Mouse (Mus musculus) CD4-positive, CD25-positive, alpha-beta regulatory T cell, adult 2 months (primary cell): ENCODE measurements around the gene Gse1.

ENCODE experiments used
- DNase-seq: peaks from one replicate; pipeline ENCODE4 v3.0.0-alpha.2; 2012; ENCODE audit warnings: low read depth, low spot score

Gene Gse1

GRCm38 (mm10) chr8:120448131-120448530 lies 219.9 kb downstream of the Gse1 start:
- DNase-seq = no peak

DNA sequence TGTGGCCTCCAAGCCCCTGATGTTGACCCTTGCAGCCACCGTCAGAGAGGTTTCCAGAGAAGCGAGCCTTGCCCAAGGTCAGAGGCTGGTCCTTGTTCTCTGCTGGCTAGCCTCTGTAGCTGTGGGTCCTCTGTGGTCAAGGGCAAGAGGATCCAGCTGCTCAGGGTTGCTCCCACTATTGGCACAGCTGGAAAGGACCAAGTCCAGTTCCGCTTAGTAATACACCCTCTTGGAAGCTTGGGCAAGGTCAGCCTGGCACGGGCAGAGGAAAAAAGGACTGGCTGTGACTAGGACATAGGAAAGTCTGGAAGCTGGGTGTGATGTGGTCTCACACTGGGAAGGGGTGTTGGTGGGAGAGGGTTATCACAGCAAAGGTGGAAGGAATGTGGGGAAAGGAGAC lies 220.9 kb downstream of the Gse1 start:
- DNase-seq = no peak

DNA sequence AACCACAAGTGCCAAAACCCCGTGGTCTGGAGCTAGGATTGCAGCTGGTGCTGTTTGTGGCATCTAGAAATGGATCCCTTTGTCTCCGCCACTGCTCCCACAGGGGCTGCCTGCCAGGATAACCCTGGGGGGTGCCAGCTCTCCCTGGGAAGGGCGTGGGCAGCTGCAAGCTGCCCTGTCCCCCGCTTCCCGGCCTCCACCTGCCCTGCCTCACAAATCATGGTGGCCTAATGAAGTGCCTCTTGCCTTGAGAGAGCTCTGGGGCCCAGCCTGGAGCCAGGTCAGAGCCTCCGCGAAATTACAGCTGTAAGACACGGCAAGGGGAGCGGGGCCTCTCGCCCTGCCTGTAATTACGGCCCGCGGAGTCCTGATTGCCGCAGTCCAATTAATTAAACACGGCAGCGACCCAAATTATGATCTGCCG lies 221.4 kb downstream of the Gse1 start:
- no peak for DNase-seq

DNA sequence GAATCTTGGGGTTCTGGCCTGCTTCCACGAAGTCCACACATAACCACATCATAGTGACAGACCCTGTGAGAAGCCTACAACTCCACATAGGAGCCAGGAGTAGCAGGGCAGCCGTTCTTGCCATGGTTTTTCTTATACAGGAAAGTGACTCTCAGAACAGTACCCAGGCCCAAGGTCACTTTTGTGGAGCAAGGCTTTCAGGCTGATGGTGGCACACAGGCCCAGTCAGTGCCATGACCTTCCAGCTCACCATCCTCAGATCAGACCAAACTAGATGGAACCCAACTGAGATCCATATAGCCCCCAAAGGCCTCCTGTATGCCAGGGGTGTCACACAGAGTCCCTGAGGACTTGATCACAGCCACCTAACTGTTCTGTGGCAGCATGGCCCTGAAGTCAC lies 223.9 kb downstream of the Gse1 start:
- no peak for DNase-seq

DNA sequence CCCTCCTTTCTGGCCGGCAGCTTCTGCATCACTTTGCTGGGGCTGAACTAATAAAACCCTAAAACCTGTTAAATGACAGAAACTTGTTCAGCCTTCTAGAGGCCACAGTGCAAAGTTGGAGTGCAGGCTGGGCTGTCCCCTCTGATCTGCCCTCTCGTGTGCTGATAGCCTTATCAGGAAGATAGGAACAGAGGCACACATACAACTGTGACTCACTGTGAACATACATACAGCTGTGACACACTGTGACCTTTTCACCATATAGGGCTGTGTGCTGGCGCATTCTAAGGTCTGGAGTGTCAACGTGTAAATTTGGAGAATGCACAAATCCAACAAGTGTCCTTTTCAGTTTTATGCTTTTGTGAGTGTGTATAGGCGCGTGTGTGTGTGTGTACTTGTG lies 226.1 kb downstream of the Gse1 start:
- no peak for DNase-seq

GRCm38 (mm10) chr8:120460375-120460774 lies 232.1 kb downstream of the Gse1 start:
- no peak for DNase-seq

- no peak for DNase-seq
Measured at GRCm38 (mm10) chr8:120462119-120462551, 233.9 kb downstream of the Gse1 start.

GRCm38 (mm10) chr8:120462611-120463010 lies 234.4 kb downstream of the Gse1 start:
- DNase-seq = no peak

DNA sequence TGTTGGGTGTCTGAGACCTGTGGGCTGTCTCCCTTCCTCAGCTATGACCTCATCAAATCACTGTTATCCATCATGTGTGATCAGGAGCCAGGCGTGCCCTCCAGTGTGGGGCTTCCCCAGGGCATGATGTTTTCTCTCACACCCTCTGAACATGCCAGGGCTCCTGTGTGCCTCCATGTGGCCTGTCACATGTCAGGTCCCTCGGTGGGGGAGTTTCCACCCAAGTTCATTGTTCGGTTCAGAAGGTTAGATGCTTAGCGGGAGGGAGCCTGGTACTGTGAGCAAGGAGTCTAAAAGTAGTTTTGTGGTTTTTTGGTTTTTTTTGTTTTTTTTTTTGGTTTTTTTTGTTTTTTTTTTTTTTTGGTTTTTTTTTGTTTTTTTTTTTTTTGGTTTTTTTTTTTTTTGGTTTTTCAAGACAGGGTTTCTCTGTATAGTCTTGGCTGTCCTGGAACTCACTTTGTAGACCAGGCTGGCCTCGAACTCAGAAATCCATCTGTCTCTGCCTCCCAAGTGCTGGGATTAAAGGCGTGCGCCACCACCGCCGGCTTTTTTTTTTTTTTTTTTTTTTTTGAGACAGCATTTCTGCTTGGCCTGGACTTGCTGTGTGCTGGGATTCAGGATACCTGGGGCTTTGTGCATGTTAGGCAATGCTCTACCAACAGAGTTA lies 235.8 kb downstream of the Gse1 start:
- peak; percentile 70 for DNase-seq

GRCm38 (mm10) chr8:120464585-120464937 lies 236.3 kb downstream of the Gse1 start:
- DNase-seq = no peak

GRCm38 (mm10) chr8:120465710-120466109 lies 237.5 kb downstream of the Gse1 start:
- DNase-seq = no peak

GRCm38 (mm10) chr8:120466266-120466665 lies 238.0 kb downstream of the Gse1 start:
- DNase-seq = no peak

- no peak for DNase-seq
Measured at GRCm38 (mm10) chr8:120467598-120467997, 239.3 kb downstream of the Gse1 start.

DNA sequence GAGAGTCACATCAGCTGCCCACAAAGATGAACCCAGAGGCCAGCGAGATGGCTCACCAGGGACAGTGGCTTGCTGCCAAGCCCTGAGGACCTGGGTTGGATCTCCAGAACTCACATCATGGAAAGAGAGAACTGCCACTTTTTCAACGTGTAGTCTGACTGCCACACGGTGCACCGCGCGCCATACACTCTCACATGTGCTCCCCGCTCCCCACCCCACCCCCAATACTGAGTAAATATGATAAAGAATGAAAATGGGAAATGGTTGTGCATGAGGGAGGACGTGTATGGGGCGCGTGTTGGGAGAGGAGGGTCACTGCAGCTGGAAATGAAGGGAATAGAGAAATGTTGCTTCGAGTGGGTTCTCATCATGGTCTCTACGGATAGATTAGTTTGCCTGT lies 241.9 kb downstream of the Gse1 start:
- no peak for DNase-seq

GRCm38 (mm10) chr8:120471166-120471565 lies 242.9 kb downstream of the Gse1 start:
- DNase-seq = peak; percentile 64

- DNase-seq = no peak
Measured at GRCm38 (mm10) chr8:120471752-120472151, 243.5 kb downstream of the Gse1 start.

DNA sequence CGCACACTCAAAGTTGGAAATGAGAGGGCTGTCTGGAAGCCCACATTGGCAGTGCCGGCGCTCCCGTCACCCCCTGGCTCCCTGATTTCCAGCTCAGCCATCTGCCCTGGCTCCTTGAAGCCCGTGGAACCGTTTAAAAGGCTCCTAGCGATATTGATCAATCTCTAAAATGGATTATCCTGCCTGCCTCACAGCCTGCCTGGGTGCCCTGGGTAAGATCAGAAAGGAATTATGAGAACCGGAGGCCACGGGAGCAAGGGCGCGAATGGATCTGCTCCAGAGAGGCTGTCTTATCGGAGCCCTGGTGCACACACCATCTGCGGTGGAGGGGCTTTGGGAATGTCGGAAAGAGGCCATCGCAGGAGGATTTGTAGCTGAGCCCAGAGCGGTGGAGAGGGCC lies 244.0 kb downstream of the Gse1 start:
- no peak for DNase-seq

DNA sequence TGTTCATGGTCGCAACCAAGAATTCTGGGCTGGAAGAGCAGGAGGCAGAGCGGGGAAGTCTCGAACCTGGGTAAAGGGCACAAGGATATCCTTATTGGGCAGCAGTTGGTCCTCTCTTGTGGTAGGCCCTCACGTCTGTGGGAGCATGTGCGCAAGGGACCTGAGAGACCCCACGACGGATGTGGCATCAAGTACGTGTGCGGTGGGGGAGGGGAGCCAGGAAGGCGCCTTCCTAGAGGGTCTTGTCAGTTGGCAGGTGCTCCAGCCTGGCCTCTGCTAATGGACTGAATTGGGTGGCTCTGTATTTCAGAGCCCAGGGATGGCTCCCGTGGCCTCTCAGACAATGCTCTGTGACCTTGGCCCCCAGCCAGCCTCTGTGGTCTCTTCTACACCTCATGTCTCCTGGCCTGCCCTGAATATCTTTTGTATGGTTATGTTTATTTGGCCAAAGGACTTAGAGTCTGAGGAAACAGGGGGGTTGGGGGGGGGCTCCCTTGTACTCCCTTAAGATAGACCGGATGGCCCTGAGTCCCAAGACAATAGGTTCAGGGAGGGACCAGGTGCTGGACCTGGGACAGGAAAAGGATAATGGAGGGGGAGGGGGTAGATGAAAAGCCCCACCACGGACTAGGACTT lies 245.6 kb downstream of the Gse1 start:
- no peak for DNase-seq

GRCm38 (mm10) chr8:120474496-120475235 lies 246.4 kb downstream of the Gse1 start:
- DNase-seq = no peak

DNA sequence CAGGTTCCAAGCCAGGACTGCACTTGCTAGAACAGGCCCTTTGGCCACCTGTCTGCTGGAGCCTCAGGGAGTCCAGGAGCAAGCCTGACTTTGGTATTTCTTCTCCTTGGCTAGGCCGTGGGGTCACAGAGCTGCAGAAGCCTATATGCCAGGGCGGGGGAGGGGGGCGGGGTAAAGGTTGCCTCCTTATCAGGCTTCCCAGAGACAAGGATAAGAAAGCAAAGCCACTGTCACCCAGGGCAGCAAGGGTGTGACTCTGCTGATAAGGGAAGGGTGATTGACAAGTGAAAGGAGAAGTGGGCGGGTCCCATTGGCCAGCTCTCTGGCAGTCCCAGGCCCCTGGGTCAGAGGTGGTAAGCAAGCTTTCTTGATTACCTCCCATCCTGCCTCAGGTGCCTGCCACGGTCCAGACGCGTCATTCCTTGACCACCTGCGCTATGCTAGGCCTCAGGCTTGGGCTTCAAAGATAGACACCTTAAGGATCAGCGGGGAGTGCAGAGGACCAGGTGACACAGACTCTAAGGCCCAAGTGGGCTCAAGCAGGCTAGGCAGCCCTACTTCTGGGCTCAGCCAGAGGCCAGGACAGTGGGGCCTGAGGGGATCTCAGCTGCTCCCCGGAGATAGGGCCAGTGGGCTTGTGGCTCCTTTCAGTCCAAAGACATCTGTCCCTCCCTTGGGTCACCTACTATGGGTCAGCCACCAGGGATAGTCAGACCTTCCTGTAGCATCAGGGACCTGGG lies 247.4 kb downstream of the Gse1 start:
- DNase-seq = no peak

DNA sequence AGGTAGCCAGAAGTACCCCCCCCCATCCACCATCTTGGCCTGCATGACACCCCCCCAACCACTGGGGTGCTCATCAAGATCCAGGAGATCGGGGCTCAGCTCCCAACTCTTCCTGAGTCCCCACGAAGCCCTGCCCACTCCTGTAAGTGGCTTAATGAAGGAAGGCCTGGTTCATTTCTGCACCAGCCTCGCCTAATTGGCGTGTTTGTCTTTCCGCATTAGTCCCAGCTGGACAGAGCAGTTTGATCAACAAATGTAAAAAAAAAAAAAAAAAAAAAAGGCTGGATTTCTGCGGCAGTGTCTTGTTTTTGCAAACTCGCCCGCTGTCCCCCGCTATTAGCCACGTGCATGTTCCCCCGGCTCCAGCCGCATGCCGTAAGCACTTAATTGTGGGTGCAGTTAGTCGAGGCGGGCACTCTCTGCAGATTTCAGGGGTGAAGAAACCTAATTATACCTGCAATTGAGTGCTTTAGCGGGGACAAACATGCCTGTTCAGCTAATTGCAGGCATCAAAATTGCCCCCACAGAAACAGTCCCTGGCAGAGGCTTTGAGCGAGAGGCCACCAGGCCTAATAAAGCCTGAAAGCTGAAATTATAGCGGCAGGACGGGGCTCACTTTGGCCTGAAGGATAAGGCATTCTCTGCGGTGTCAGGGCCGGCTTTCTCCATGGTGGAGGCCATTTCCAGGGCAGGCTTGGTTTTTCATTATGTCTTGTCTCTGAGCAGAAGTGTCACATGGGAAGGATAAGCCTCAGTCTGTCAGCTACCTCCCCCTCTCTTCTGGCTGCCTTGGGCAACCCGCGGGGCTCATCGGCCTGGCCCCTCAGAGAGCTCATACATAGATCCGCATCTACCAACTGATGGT lies 248.7 kb downstream of the Gse1 start:
- DNase-seq = no peak
